Mouse (Mus musculus): ENCODE data around the gene Ypel3. TPM values are rescaled to one million over a fixed set of nuclear protein-coding genes. Genes with fewer than 3 reads are reported as not detected.

The Ypel3 gene
- polyA plus RNA-seq, 1 experiment, result 181 TPM

DNA sequence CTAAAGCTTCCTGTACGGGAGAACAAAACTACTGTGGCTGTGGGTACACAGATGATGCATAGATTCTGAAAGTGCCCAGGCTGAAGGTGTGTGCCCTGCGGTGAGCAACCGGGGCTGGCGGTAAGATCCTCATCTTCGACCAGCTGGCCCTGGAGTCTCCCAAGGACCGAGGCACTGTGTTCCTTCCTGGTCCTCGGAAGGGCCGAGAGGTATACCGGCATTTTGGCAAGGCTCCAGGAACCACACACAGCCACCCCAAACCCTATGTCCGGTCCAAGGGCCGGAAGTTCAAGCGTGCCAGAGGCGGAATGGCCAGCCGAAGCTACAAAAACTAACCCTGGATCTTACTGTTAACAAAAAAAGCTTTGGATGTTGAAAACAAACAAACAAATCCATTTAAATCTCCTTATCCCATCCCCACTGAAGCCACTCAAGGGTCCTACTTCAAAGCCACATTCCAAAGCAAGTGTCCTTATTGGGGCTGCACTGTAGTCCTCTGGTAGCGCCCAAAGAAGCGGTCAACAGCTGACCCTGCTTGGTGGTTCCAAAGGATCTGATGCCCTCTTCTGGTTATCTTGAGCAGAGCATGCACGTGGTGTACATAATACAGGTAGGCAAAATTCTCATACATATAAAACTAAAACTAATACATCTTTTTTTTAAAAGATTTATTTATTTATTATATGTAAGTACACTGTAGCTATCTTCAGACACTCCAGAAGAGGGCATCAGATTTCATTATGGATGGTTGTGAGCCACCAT, 27.0 kb upstream of the Ypel3 start:
- DNase-seq (ENCODE audit: low read depth), result no peak
- no peak for TF ChIP-seq POLR2A (IDR thresholded peaks at IDR 0.05; ENCODE audit: borderline replicate concordance, extremely low read depth, insufficient read depth, insufficient read length, poor library complexity, severe bottlenecking)
- no peak for TF ChIP-seq CTCF (IDR thresholded peaks at IDR 0.05; ENCODE audit: borderline replicate concordance, extremely low read depth, insufficient read depth, insufficient read length)

DNA sequence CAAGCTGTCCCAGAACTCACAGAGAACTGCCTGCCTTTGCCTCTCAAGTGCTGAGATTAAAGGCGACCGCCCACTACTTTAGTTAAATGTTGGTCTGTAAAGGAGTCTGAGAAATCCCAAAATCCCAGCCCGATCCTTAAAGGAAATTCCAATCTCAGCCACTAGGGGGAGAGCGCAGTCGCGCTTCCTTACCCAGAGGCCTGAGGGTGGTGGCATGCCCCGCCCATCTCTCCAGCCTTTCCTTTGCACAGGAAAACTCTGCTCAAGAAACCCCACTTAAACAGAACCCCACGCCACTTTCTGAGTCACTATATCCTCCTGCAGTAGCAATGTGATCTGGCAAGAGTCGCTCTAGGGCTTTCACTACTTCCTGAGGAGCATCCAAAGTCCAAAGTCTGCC, 21.9 kb upstream of the Ypel3 start:
- TF ChIP-seq POLR2A (IDR thresholded peaks at IDR 0.05; ENCODE audit: borderline replicate concordance, extremely low read depth, insufficient read depth, insufficient read length, poor library complexity, severe bottlenecking), result no peak
- TF ChIP-seq CTCF (IDR thresholded peaks at IDR 0.05; ENCODE audit: borderline replicate concordance, extremely low read depth, insufficient read depth, insufficient read length), result peak; percentile 93

DNA sequence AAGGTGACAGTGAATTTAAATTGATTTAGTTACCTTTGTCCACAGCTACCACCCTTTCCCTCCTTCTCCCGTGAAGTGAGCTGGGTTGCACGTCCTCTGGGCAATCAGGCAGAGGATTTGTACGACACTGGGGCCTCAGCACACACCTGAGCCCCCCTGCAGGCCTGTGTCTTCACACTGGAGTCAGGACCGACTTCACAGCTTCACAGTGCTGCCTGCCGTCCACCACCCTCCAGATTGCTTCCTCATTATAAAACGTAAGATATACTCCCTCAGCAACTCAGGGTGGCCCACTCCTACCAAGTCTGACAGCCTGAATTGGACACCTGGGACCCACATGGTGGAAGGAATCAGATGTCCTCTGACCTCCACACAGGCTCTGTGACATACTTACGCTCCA, 18.2 kb upstream of the Ypel3 start:
- DNase-seq (ENCODE audit: low read depth), result no peak
- TF ChIP-seq POLR2A (IDR thresholded peaks at IDR 0.05; ENCODE audit: borderline replicate concordance, extremely low read depth, insufficient read depth, insufficient read length, poor library complexity, severe bottlenecking) (no peak), CTCF (IDR thresholded peaks at IDR 0.05; ENCODE audit: borderline replicate concordance, extremely low read depth, insufficient read depth, insufficient read length) (no peak)

More for the DNA sequence above, 21.9 kb upstream of the Ypel3 start:
- DNase-seq (ENCODE audit: low read depth), result peak; percentile 81

DNA sequence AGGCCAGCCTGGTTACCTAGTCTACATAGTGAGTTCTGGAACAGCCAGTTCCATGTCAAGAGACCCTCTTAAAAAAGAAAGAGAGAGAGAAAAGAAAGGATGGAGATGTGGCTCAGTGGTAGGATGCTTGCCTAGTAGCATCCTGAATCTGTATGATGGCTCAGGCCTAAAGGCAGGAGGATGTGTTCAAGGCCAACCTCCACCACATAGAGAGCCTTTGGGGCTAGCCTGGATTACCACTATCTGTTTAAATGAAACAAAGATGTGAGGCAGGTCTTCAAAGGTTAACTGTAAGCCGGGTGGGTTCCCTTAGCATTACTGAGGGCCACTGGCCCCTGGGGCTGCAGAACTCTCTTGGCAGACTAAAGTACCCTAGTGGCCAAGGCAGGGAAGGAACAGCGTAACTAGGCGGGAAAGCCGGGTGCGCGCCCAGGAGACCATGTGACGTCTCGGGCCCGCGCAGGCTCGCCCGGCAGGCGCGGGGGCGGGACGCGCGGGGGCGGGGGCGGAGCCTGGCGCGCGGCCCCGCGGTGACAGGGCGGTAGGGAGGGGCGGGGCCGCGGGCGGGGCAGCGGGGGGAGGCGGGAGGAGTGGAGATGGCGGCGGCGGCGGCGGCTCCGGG, 17.6 kb upstream of the Ypel3 start, which contains the start of gene Mapk3:
TSS of gene Mapk3 (plus strand) at position 552 of the 622 bp plus-strand sequence.
- peak; percentile 95 for DNase-seq (ENCODE audit: low read depth)
- TF ChIP-seq CTCF (IDR thresholded peaks at IDR 0.05; ENCODE audit: borderline replicate concordance, extremely low read depth, insufficient read depth, insufficient read length) (peak; percentile 77), POLR2A (IDR thresholded peaks at IDR 0.05; ENCODE audit: borderline replicate concordance, extremely low read depth, insufficient read depth, insufficient read length, poor library complexity, severe bottlenecking) (no peak)

DNA sequence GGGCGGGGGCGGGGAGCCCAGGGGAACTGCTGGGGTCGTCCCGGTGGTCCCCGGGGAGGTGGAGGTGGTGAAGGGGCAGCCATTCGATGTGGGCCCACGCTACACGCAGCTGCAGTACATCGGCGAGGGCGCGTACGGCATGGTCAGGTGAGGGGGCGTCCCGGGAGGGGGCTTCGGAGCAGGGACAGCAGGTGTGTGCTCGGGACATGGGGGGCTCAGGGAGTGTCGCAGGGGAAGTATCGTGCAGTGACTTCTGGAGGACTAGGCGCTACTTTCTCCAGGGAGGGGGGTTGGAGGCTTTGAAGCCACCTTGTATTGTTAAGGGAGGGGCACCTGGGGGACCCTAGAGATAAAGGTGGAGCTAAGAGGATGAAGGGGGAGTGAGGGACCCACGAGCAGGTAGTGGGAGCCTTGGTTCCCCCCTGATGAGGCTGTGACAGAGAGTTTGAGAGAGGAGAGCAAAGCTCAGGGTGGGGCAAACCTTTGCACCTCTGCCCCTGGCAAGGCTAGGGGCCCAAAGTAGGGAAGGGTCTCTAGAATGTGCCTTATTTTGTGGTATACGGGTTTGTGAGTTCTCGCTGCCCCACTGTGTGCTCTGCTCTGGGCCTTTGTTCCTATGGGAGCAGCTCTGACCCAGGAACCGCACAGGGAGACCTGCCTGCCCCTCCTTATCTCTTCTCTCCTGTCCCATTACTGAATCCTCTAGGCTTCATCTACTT, 16.9 kb upstream of the Ypel3 start:
- no peak for DNase-seq (ENCODE audit: low read depth)
- TF ChIP-seq POLR2A (IDR thresholded peaks at IDR 0.05; ENCODE audit: borderline replicate concordance, extremely low read depth, insufficient read depth, insufficient read length, poor library complexity, severe bottlenecking) (peak; percentile 39; the same call in 1 of the 2 replicates), CTCF (IDR thresholded peaks at IDR 0.05; ENCODE audit: borderline replicate concordance, extremely low read depth, insufficient read depth, insufficient read length) (no peak)

DNA sequence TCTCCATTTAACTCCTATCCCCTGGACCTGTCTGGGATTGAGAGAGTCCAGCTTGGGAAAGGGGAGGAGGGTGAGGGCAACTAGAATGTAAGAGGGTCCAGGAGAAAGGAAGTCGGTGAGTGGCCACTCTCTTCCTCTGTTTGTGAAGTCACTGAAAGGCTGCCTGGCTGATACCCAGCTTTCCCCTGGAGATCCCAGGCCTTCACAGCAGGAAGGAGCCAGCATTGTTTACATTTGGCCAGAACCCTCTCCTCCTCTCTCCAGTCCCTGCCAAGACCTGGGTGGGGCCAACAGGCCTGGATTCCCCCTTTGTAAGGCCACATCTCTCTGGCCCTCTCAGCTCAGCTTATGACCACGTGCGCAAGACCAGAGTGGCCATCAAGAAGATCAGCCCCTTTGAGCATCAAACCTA, 16.4 kb upstream of the Ypel3 start:
- TF ChIP-seq CTCF (IDR thresholded peaks at IDR 0.05; ENCODE audit: borderline replicate concordance, extremely low read depth, insufficient read depth, insufficient read length), result no peak
- no peak for TF ChIP-seq POLR2A (IDR thresholded peaks at IDR 0.05; ENCODE audit: borderline replicate concordance, extremely low read depth, insufficient read depth, insufficient read length, poor library complexity, severe bottlenecking)
- DNase-seq (ENCODE audit: low read depth), result peak; percentile 78

DNA sequence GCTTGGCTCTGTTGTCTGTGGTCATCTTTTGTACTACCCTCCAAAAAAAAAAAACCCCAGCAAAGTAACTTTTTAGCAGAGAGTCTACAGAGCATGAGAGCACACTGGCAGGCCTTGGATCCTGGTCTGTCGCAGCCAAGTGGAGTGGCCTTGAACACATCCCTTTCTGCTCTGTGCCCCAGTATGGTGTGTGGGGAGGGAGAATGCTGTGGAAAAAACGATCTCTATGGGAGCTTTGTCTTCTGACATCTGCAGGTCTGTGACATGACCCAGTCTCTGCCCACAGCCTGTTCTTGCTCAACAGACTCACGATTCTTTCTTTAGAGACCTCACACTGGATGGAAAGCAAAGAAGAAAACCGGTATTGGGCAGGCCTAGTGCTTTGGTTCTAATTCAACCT, 15.8 kb upstream of the Ypel3 start:
- no peak for DNase-seq (ENCODE audit: low read depth)
- TF ChIP-seq CTCF (IDR thresholded peaks at IDR 0.05; ENCODE audit: borderline replicate concordance, extremely low read depth, insufficient read depth, insufficient read length) (no peak), POLR2A (IDR thresholded peaks at IDR 0.05; ENCODE audit: borderline replicate concordance, extremely low read depth, insufficient read depth, insufficient read length, poor library complexity, severe bottlenecking) (no peak)

DNA sequence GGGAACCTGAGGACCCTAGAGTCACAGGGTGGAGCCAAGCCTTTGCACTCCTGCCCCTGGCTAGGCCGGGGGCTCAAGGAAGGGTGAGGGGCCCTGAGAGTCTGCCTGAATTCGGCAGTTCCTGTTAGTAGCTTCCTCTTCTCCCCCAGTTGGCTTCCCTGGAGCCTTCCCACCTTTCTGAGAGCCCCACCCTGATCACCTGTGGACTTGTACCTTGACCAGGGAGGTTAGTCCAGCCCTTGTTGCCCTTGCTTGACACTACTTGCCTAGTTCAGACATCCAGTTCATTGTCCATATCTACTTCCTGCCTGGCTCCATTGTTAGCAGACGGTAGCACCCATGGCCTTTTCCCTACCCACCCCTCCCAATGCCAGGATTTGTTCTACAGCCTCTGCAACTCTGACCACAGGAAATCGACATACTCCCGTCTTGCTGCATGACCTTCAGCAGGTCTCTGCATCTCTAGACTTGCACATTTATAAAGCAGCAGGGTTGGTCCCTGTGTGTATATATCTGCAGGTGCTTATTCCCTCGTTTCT, 15.2 kb upstream of the Ypel3 start:
- DNase-seq (ENCODE audit: low read depth), result no peak
- TF ChIP-seq POLR2A (IDR thresholded peaks at IDR 0.05; ENCODE audit: borderline replicate concordance, extremely low read depth, insufficient read depth, insufficient read length, poor library complexity, severe bottlenecking), result no peak
- no peak for TF ChIP-seq CTCF (IDR thresholded peaks at IDR 0.05; ENCODE audit: borderline replicate concordance, extremely low read depth, insufficient read depth, insufficient read length)

DNA sequence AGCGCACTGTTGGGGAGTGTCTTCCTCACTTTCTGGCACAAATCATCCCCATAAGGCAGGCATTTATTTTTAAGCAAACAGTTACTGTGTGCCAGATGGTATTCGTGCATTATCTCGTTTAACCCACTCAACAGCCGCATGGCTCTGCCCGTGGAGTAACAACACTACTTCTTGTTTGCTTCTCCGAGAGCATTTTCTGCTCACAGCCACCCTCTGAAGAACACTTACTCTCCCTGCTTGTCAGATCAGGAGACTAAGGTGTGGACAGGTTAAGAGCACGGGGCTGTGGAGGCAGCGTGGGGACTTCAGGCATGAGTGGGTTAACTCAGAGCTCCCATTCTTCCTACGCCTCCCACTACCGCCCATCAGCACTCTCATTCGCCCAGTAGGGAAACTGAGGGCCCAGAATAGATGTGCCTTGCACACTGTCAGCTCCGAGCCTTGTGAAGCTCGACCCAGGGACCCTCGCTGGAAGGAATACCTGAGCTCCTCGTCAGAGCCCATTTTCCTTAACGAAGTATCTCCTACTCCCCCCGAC, 14.2 kb upstream of the Ypel3 start:
- peak; percentile 53 for DNase-seq (ENCODE audit: low read depth)
- TF ChIP-seq POLR2A (IDR thresholded peaks at IDR 0.05; ENCODE audit: borderline replicate concordance, extremely low read depth, insufficient read depth, insufficient read length, poor library complexity, severe bottlenecking) (no peak), CTCF (IDR thresholded peaks at IDR 0.05; ENCODE audit: borderline replicate concordance, extremely low read depth, insufficient read depth, insufficient read length) (no peak)

DNA sequence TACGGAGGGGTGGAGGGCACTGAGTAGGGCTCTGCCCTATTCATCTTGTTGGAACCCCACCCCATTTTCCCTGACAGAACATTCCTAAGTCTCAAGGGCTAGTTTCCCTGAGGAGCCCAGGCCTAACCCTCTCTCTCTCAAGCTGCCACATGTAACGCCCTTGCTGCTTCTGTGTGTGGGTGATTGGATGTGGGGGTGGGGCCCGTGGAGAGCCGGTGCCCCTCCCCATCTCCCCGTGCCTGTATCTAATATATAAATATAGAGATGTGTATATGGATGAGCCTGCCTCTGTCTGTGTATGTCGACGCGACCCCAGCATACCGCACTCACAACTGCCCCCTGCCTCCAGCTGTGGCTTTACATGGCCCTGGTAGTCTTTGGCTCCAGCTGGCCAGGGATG, 11.2 kb upstream of the Ypel3 start:
- DNase-seq (ENCODE audit: low read depth), result no peak
- TF ChIP-seq CTCF (IDR thresholded peaks at IDR 0.05; ENCODE audit: borderline replicate concordance, extremely low read depth, insufficient read depth, insufficient read length), result no peak
- no peak for TF ChIP-seq POLR2A (IDR thresholded peaks at IDR 0.05; ENCODE audit: borderline replicate concordance, extremely low read depth, insufficient read depth, insufficient read length, poor library complexity, severe bottlenecking)

DNA sequence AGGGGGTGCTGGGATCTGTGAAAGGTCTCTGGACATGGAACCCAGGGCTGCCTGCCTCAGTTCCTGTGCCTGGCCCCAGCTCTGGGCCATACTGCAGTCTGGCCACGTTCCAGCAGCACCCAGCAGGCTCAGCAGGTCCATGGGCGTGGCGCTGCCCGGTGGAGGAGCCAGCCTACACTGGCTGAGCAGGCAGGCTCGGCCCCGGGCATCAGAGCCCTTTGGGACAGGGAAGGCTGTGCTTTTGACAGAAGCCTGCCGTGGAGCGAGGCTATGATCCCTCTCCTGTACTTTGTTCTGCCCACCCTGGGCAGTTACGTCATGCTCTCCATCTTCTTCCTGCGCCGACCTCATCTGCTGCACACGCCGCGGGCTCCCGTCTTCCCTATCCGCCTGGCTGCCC, 10.6 kb upstream of the Ypel3 start, which contains the start of gene Gdpd3:
TSS of gene Gdpd3 (plus strand) at position 134 of the 400 bp plus-strand sequence.
- TF ChIP-seq CTCF (IDR thresholded peaks at IDR 0.05; ENCODE audit: borderline replicate concordance, extremely low read depth, insufficient read depth, insufficient read length) (no peak), POLR2A (IDR thresholded peaks at IDR 0.05; ENCODE audit: borderline replicate concordance, extremely low read depth, insufficient read depth, insufficient read length, poor library complexity, severe bottlenecking) (no peak)

More for the DNA sequence above, 10.6 kb upstream of the Ypel3 start, which contains the start of gene Gdpd3:
- DNase-seq (ENCODE audit: low read depth), result no peak

Data from brain, embryonic 14.5 days (tissue).